Mouse (Mus musculus): ENCODE data around the gene Cd24a. TPM values are rescaled to one million over a fixed set of nuclear protein-coding genes. Genes with fewer than 3 reads are reported as not detected.

Gene Cd24a
- polyA plus RNA-seq, 1 experiment: 31.2 TPM

DNA sequence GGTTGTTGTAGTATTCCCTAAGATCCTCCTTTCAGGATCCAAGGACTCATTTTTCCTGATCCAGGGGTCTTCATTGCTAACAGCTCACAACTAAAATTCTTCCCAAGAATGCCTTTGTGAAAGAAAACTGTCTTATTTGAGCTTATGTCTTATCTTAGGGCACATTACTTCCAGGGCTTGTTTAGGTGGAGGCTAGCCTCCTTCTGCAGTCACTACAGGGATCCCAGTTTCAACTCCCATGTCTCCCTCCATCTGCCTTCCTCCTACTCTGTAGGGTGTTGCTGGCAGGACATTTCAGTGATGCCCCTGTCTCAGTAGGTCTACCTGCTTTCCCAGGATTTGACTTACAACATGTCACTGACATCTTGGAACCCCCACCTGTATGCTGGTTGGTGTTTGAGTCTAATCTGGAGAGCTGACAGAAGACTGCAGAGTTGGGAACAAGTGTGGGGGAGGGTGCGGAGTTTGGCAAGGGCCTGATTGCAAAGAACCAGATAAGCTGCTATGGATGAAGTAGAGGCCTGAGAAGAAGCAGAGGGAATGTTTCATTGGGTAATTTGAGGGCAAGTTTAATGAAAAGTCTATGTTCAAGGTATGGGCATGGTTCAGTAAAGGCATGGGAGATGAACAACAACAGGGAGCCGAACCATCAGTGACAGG, 20.1 kb downstream of the Cd24a start:
- Histone ChIP-seq H3K4me2 (ENCODE audit: low read depth) (no peak overlapping the region), H3ac (ENCODE audit: control insufficient read depth, insufficient read length) (no peak overlapping the region)

GRCm38 (mm10) chr10:43601039-43601438, 23.0 kb downstream of the Cd24a start:
- Histone ChIP-seq H3K79me2 (ENCODE audit: control insufficient read depth, insufficient read depth) (no peaks in the 10 kb centered on the region), H3K4me2 (ENCODE audit: low read depth) (no peak overlapping the region), H3K36me3 (ENCODE audit: control insufficient read depth, insufficient read depth) (no peaks in the 10 kb centered on the region), H3ac (ENCODE audit: control insufficient read depth, insufficient read length) (no peak overlapping the region), H3K4me3 (no peak overlapping the region), H3K27me3 (ENCODE audit: control insufficient read depth, insufficient read depth, insufficient read length) (no peaks in the 10 kb centered on the region)
- TF ChIP-seq MYOG (IDR thresholded peaks at IDR 0.05; ENCODE audit: control insufficient read depth in 1 of 3, insufficient read depth in 1 of 3, insufficient read length in 2 of 3, low read depth in 2 of 3): no peak
- TF ChIP-seq CEBPB (IDR thresholded peaks at IDR 0.05; ENCODE audit: insufficient read depth, poor library complexity, severe bottlenecking): no peak
- no peak for TF ChIP-seq POLR2A (IDR thresholded peaks at IDR 0.05; ENCODE audit: insufficient read length, low read depth)
- no peak for TF ChIP-seq REST (IDR thresholded peaks at IDR 0.05; ENCODE audit: insufficient read depth, insufficient read length)
- no peak for TF ChIP-seq TCF12 (IDR thresholded peaks at IDR 0.05; ENCODE audit: insufficient read depth, poor library complexity, severe bottlenecking)
- TF ChIP-seq MAX (IDR thresholded peaks at IDR 0.05; ENCODE audit: low read depth): no peak
- no peak for TF ChIP-seq POLR2AphosphoS2 (IDR thresholded peaks at IDR 0.05; ENCODE audit: insufficient read length, low read depth)
- TF ChIP-seq SRF (IDR thresholded peaks at IDR 0.05; ENCODE audit: control insufficient read depth, insufficient read length, low read depth): no peak
- TF ChIP-seq TCF3 (IDR thresholded peaks at IDR 0.05; ENCODE audit: insufficient read length, low read depth): no peak
- no peak for TF ChIP-seq E2F4 (IDR thresholded peaks at IDR 0.05; ENCODE audit: insufficient read depth)
- no peak for TF ChIP-seq USF1 (IDR thresholded peaks at IDR 0.05; ENCODE audit: low read depth)
- TF ChIP-seq MYOD1 (IDR thresholded peaks at IDR 0.05; ENCODE audit: control insufficient read depth in 1 of 3, insufficient read length in 2 of 3, low read depth in 2 of 3): no peak

More for the DNA sequence above, 20.1 kb downstream of the Cd24a start:
- no peak for TF ChIP-seq MAX (IDR thresholded peaks at IDR 0.05; ENCODE audit: low read depth)
- TF ChIP-seq USF1 (IDR thresholded peaks at IDR 0.05; ENCODE audit: low read depth): no peak
- TF ChIP-seq SRF (IDR thresholded peaks at IDR 0.05; ENCODE audit: control insufficient read depth, insufficient read length, low read depth): no peak
- TF ChIP-seq CEBPB (IDR thresholded peaks at IDR 0.05; ENCODE audit: insufficient read depth, poor library complexity, severe bottlenecking): no peak
- TF ChIP-seq REST (IDR thresholded peaks at IDR 0.05; ENCODE audit: insufficient read depth, insufficient read length): no peak
- no peak for TF ChIP-seq POLR2A (IDR thresholded peaks at IDR 0.05; ENCODE audit: insufficient read length, low read depth)
- TF ChIP-seq E2F4 (IDR thresholded peaks at IDR 0.05; ENCODE audit: insufficient read depth): no peak
- no peak for TF ChIP-seq MYOG (IDR thresholded peaks at IDR 0.05; ENCODE audit: control insufficient read depth in 1 of 3, insufficient read depth in 1 of 3, insufficient read length in 2 of 3, low read depth in 2 of 3)
- TF ChIP-seq TCF12 (IDR thresholded peaks at IDR 0.05; ENCODE audit: insufficient read depth, poor library complexity, severe bottlenecking): no peak
- no peak for TF ChIP-seq MYOD1 (IDR thresholded peaks at IDR 0.05; ENCODE audit: control insufficient read depth in 1 of 3, insufficient read length in 2 of 3, low read depth in 2 of 3)
- no peak for TF ChIP-seq POLR2AphosphoS2 (IDR thresholded peaks at IDR 0.05; ENCODE audit: insufficient read length, low read depth)
- no peaks in the 10 kb centered on the region for H3K27me3 ChIP-seq (ENCODE audit: control insufficient read depth, insufficient read depth, insufficient read length)
- no peak overlapping the region for H3K4me3 ChIP-seq
- no peaks in the 10 kb centered on the region for H3K79me2 ChIP-seq (ENCODE audit: control insufficient read depth, insufficient read depth)
- H3K36me3 ChIP-seq (ENCODE audit: control insufficient read depth, insufficient read depth): no peaks in the 10 kb centered on the region

DNA sequence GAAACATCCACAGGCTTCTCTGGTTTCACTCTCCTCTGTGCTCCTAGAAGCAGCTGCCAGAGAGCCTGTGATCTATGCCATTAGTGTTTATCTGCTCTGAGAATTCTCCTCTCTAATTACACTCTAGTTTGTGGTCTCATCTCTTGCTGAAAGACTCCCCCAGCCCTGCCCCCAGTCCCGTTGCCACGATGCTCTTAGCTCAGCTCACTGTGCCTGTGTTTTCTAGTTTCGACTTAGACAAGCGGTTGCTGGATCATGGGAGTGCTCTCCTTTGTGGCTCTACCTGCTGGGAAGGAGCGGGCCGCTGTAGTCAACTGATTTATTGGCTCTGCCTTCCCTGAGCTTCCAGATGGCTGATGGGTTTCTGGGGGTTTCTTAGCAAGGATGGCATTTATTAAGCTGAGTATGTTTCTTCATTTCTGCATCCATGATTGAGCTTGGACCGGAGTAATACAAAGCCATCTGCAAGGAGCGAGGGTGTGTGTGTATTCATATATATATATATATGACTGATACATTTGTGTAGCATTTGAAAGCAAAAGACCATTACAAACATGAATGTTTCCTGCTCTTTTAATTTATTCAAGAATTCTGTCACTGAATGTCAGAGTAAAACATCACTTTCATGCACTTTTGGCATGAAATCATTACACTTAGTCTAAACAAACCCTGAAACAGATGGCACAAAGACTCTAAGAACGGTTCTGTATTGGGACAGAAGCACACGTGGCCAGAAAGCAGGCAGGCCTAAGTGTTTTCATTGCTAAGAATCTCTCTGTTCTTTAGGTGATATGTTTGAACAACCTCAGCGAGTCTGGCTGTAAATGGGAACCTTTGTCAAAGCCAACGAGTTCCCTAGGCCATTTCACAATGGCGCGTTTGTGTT, 23.7 kb downstream of the Cd24a start:
- Histone ChIP-seq H3K4me2 (ENCODE audit: low read depth) (peak overlapping the region; percentile 5), H3K36me3 (ENCODE audit: control insufficient read depth, insufficient read depth) (no peaks in the 10 kb centered on the region), H3K27me3 (ENCODE audit: control insufficient read depth, insufficient read depth, insufficient read length) (no peaks in the 10 kb centered on the region), H3K4me3 (no peak overlapping the region), H3ac (ENCODE audit: control insufficient read depth, insufficient read length) (no peak overlapping the region), H3K79me2 (ENCODE audit: control insufficient read depth, insufficient read depth) (no peaks in the 10 kb centered on the region)
- TF ChIP-seq MYOG (IDR thresholded peaks at IDR 0.05; ENCODE audit: control insufficient read depth in 1 of 3, insufficient read depth in 1 of 3, insufficient read length in 2 of 3, low read depth in 2 of 3): no peak

DNA sequence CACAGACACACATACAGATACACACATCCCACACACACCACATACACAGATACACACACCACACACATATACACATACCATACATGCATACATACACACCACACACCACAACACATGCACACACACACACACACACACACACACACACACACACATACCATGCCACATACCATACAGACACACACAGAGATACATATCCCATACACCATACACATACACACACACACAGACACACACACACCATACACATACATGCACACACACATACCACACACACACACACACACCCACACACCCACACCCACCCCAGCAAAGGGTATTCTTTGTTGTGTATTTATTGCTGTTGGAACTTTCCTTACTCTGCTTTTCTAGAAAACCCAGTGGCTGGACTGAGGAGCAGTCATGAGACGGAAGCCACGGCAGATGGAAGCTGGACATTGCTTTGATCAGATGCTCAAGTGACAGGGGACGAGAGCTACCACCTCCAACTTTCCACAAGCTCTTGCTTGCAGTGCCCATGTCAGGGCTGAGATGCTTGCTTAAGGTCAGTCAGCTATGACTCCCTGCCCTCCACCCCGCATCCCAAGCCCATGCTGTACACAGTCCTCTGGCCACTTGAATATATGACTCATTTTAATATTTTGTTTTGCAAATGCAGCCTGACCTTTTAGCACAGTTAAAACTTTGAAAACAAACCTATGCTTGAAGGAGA, 26.0 kb downstream of the Cd24a start:
- H3K4me2 ChIP-seq (ENCODE audit: low read depth): no peak overlapping the region
- TF ChIP-seq USF1 (IDR thresholded peaks at IDR 0.05; ENCODE audit: low read depth) (no peak), CEBPB (IDR thresholded peaks at IDR 0.05; ENCODE audit: insufficient read depth, poor library complexity, severe bottlenecking) (no peak), TCF3 (IDR thresholded peaks at IDR 0.05; ENCODE audit: insufficient read length, low read depth) (no peak), MYOD1 (IDR thresholded peaks at IDR 0.05; ENCODE audit: control insufficient read depth in 1 of 3, insufficient read length in 2 of 3, low read depth in 2 of 3) (no peak), TCF12 (IDR thresholded peaks at IDR 0.05; ENCODE audit: insufficient read depth, poor library complexity, severe bottlenecking) (no peak), SRF (IDR thresholded peaks at IDR 0.05; ENCODE audit: control insufficient read depth, insufficient read length, low read depth) (no peak), E2F4 (IDR thresholded peaks at IDR 0.05; ENCODE audit: insufficient read depth) (no peak), POLR2AphosphoS2 (IDR thresholded peaks at IDR 0.05; ENCODE audit: insufficient read length, low read depth) (no peak), REST (IDR thresholded peaks at IDR 0.05; ENCODE audit: insufficient read depth, insufficient read length) (no peak), POLR2A (IDR thresholded peaks at IDR 0.05; ENCODE audit: insufficient read length, low read depth) (no peak), MAX (IDR thresholded peaks at IDR 0.05; ENCODE audit: low read depth) (no peak), MYOG (IDR thresholded peaks at IDR 0.05; ENCODE audit: control insufficient read depth in 1 of 3, insufficient read depth in 1 of 3, insufficient read length in 2 of 3, low read depth in 2 of 3) (no peak)
- no peak overlapping the region for H3K4me3 ChIP-seq
- no peaks in the 10 kb centered on the region for H3K27me3 ChIP-seq (ENCODE audit: control insufficient read depth, insufficient read depth, insufficient read length)
- H3ac ChIP-seq (ENCODE audit: control insufficient read depth, insufficient read length): no peak overlapping the region
- no peaks in the 10 kb centered on the region for H3K79me2 ChIP-seq (ENCODE audit: control insufficient read depth, insufficient read depth)
- no peaks in the 10 kb centered on the region for H3K36me3 ChIP-seq (ENCODE audit: control insufficient read depth, insufficient read depth)

All from myocyte (in vitro differentiated cells).